Mouse (Mus musculus) midbrain, postnatal 0 days (tissue): ENCODE data around the gene Abl1. TPM values are rescaled to one million over a fixed set of nuclear protein-coding genes. Genes with fewer than 3 reads are reported as not detected.
A peak's percentile ranks its signal among the peaks of the same experiment; 100 is the strongest.

Experiments used
- ATAC-seq: fragments of 200-750 bp; cut with Nextera tagmentation; 2 replicates; pipeline ENCODE4 v1.8.0; 2017; ENCODE audit warnings: moderate number of reproducible peaks, mild to moderate bottlenecking, moderate TSS enrichment, moderate library complexity; ENCODE audit not compliant: low FRiP score
- DNase-seq: peaks from one replicate; pipeline ENCODE4 v3.0.0-alpha.2; 2015; ENCODE audit warnings: low spot score
- H3K27ac ChIP-seq: fragments of 300-500 bp; sonication (generic); 2 replicates; pipeline ENCODE4 v1.5.1; 2014; ENCODE audit warnings: low read depth, mild to moderate bottlenecking, low read length, mixed read lengths
- H3K27me3 ChIP-seq: fragments of 300-500 bp; sonication (generic); 2 replicates; pipeline ENCODE4 v1.6.1; 2014; ENCODE audit warnings: low read length, control low read depth, mixed read lengths; ENCODE audit not compliant: insufficient read depth
- H3K36me3 ChIP-seq: fragments of 300-500 bp; sonication (generic); 2 replicates; pipeline ENCODE4 v1.6.1; 2014; ENCODE audit warnings: low read length, control low read depth, mixed read lengths; ENCODE audit not compliant: insufficient read depth
- H3K4me1 ChIP-seq: fragments of 300-500 bp; sonication (generic); 2 replicates; pipeline ENCODE4 v1.6.1; 2014; ENCODE audit warnings: mild to moderate bottlenecking, control low read depth, antibody characterized with exemption, low read length, mixed read lengths; ENCODE audit not compliant: insufficient read depth
- H3K4me2 ChIP-seq: fragments of 300-500 bp; sonication (generic); 2 replicates; pipeline ENCODE4 v1.6.1; 2014; ENCODE audit warnings: low read depth, mild to moderate bottlenecking, low read length, mixed read lengths; ENCODE audit not compliant: poor library complexity, severe bottlenecking
- H3K4me3 ChIP-seq: fragments of 300-500 bp; sonication (generic); 2 replicates; pipeline ENCODE4 v1.5.1; 2014; ENCODE audit warnings: low read depth, mild to moderate bottlenecking, low read length, moderate library complexity
- H3K9ac ChIP-seq: fragments of 300-500 bp; sonication (generic); replicated peaks from 2 replicates; pipeline ENCODE4 v1.6.1; 2014; ENCODE audit warnings: mild to moderate bottlenecking, low read length, moderate library complexity, mixed read lengths; ENCODE audit not compliant: poor library complexity, severe bottlenecking
- H3K9me3 ChIP-seq: fragments of 300-500 bp; sonication (generic); 2 replicates; pipeline ENCODE4 v1.6.1; 2016; ENCODE audit warnings: low read length, control low read depth
- CTCF ChIP-seq: IDR thresholded peaks from 2 replicates; pipeline ENCODE4 v1.5.1; 2016; ENCODE audit warnings: antibody characterized with exemption, mild to moderate bottlenecking
- WGBS: fragments of 180-500 bp; shearing (Covaris S2); extraction: QIAGEN DNeasy Blood & Tissue Kit; methylation state at CpG from one replicate; pipeline ENCODE4 v1.1.7; 2014; 5-methylcytosine and 5-hydroxymethylcytosine counted together
- polyA plus RNA-seq: library from polyadenylated mRNA; unstranded; fragments of >200 nt; fragmentation: Nextera tagmentation; extraction: Ambion mirVana; gene quantifications from 2 replicates; pipeline ENCODE4 v1.2.1, GENCODE M21; 2015
- total RNA-seq: library from RNA; depleted of rRNA; stranded (reverse); fragments of >200 nt; gene quantifications from 2 replicates; pipeline ENCODE4 v1.2.3, GENCODE M21; 2014

Gene Abl1
- total and polyA plus RNA-seq, 2 experiments from 2014 or later: 13.1 to 50.1 TPM

DNA sequence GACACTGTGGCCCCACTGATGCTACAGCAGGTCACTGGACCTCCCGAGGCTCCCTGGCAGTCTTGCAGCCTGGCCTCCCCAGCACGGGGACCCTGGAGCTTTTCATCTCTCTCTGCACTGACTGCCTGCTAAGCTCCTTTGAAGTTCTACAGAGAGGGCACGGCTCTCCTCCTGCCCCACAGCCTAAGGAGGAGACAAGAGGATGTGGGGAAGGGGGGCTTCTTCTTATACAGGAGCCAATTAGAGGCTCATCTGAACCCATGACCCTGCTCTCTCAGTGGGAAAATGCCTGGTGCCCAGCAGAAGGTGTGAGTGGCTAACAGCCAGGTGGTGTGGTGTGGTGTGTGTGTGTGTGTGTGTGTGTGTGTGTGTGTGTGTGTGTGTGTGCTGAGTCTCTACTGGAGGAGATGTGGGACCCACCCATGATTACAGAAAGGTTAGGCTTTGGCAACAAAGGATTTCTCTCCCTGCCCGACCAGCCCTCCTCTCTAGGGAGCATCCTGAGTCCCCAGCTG is 140.2 kb downstream of the Abl1 start:
- Histone ChIP-seq H3K4me1 (peaks cover 4% of the 10 kb centered on the region; the same call in 1 of the 2 replicates), H3K27me3 (no peaks in the 10 kb centered on the region), H3K4me2 (no peak overlapping the region), H3K36me3 (no peaks in the 10 kb centered on the region), H3K9me3 (no peaks in the 10 kb centered on the region), H3K27ac (no peak overlapping the region; the same call in 1 of the 2 replicates), H3K9ac (0 out of 2 replicates have a peak overlapping the region, but pooled peaks have one; percentile 8), H3K4me3 (no peak overlapping the region)
- TF ChIP-seq CTCF: no peak
- WGBS: 7% methylated on average over 4 of the region's 4 CpGs
- DNase-seq (no peak), ATAC-seq (no peak)

DNA sequence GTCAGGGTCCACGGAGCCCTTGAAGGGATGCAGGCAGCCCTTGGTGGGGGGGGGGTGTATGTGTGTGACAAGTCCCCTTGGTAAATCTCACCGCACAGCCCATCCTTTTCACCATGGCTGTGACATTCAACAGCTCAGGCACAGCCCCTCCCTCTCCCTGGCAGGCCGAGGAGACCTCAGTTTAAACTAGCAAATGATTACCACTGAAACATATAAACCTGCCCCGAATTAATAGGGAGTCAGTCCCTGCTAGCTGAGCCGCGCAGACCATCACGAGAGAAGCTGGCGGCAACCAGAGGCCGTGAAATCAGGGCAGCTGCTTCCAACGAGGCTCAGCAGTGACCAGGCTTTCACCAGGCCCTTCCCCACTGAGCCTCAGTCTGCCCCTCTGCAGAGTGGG is 147.9 kb downstream of the Abl1 start:
- TF ChIP-seq CTCF: no peak
- no peak for DNase-seq

GRCm38 (mm10) chr2:31836985-31837384 is 148.8 kb downstream of the Abl1 start:
- H3K9ac ChIP-seq: no peak overlapping the region
- H3K4me1 ChIP-seq: no peaks in the 10 kb centered on the region
- no peak overlapping the region for H3K4me2 ChIP-seq
- 33% methylated on average over 6 of the region's 6 CpGs for WGBS
- no peak overlapping the region for H3K27ac ChIP-seq
- DNase-seq: no peak
- H3K27me3 ChIP-seq: no peaks in the 10 kb centered on the region
- H3K9me3 ChIP-seq: no peaks in the 10 kb centered on the region
- no peak for ATAC-seq
- no peak for TF ChIP-seq CTCF
- H3K36me3 ChIP-seq: no peaks in the 10 kb centered on the region
- H3K4me3 ChIP-seq: no peak overlapping the region

More for the DNA sequence above, 147.9 kb downstream of the Abl1 start:
- H3K4me1 ChIP-seq: no peaks in the 10 kb centered on the region
- no peak overlapping the region for H3K4me2 ChIP-seq
- no peaks in the 10 kb centered on the region for H3K36me3 ChIP-seq
- no peak overlapping the region for H3K4me3 ChIP-seq
- H3K9ac ChIP-seq: no peak overlapping the region
- no peak overlapping the region for H3K27ac ChIP-seq
- no peaks in the 10 kb centered on the region for H3K9me3 ChIP-seq
- 54% methylated on average over 10 of the region's 10 CpGs for WGBS
- H3K27me3 ChIP-seq: no peaks in the 10 kb centered on the region
- ATAC-seq: no peak

DNA sequence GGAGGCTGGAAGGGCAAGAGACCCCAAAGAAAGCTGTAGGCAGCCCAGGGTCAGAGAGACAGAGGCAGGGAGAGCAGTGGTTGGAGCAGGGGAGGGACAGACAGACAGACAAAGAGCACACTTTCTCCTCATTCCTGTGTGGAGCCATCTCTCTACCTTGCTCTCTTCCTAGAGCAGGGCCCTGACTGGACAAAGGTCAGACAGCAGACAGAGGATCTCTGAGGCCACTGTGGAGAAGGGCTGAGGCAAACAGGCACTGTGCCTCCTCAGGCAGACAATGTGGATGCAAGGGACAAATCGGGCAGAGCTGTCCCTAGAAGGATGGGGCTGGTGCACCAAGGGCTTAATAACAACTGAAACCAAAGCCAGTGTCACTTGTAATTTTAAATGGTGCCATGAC is 150.7 kb downstream of the Abl1 start:
- H3K4me3 ChIP-seq: no peak overlapping the region
- no peak for TF ChIP-seq CTCF
- no peaks in the 10 kb centered on the region for H3K4me1 ChIP-seq
- no peaks in the 10 kb centered on the region for H3K9me3 ChIP-seq
- no peak overlapping the region for H3K9ac ChIP-seq
- ATAC-seq: no peak
- no peaks in the 10 kb centered on the region for H3K27me3 ChIP-seq
- H3K27ac ChIP-seq: no peak overlapping the region
- 32% methylated on average over 1 of the region's 1 CpGs for WGBS
- no peaks in the 10 kb centered on the region for H3K36me3 ChIP-seq
- DNase-seq: no peak
- no peak overlapping the region for H3K4me2 ChIP-seq

- Histone ChIP-seq H3K27me3 (peaks cover 14% of the 10 kb centered on the region; the same call in 1 of the 2 replicates), H3K9me3 (no peaks in the 10 kb centered on the region), H3K27ac (no peak overlapping the region), H3K4me1 (peaks cover 6% of the 10 kb centered on the region; the same call in 1 of the 2 replicates), H3K4me3 (peak overlapping the region; percentile 47), H3K36me3 (no peaks in the 10 kb centered on the region), H3K9ac (no peak overlapping the region), H3K4me2 (peak overlapping the region; percentile 85)
- ATAC-seq (no peak), DNase-seq (no peak)
- 8% methylated on average over 10 of the region's 10 CpGs for WGBS
- TF ChIP-seq CTCF: no peak
These were observed 156.6 kb downstream of the Abl1 start for GRCm38 (mm10) chr2:31844729-31845136.

DNA sequence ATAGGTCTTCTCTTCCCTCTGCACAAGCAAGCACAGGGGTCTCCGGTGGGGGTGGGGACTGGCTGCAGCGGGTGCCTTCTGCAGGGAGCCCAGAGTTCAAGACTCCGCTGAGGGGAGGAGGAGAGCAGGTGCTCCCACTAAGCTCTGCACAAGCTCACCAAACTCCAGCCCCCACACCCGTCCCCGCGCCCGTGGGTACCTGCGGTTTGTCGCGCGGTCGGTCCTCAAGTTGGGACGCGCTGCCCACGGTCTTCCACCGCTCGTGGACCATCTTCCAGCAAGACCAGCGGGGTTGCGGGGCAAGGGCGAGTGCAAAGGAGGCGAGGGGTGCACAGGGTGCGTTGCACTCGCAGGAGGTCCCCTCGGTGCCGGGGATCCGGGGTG is 157.3 kb downstream of the Abl1 start:
- DNase-seq: no peak
- Histone ChIP-seq H3K4me1 (peaks cover 6% of the 10 kb centered on the region; the same call in 1 of the 2 replicates), H3K9me3 (no peaks in the 10 kb centered on the region), H3K4me3 (peak overlapping the region; percentile 47), H3K36me3 (no peaks in the 10 kb centered on the region), H3K27me3 (peaks cover 14% of the 10 kb centered on the region; the same call in 1 of the 2 replicates), H3K9ac (peak overlapping the region; percentile 50), H3K4me2 (peak overlapping the region; percentile 85), H3K27ac (no peak overlapping the region)
- 2% methylated on average over 24 of the region's 26 CpGs for WGBS
- TF ChIP-seq CTCF: no peak
- peak; percentile 35; the same call in 1 of the 2 replicates for ATAC-seq
